Comparison of ENCODE assay signal across 8 mouse cellular contexts in genomic region chr16:17759813-17760321, GRCm38 (mm10). TPM values are rescaled to one million over a fixed set of nuclear protein-coding genes. Genes with fewer than 3 reads are reported as not detected.
DNase-seq lines count a peak whose midpoint lies in the region; ATAC-seq and TF ChIP-seq lines count a peak whose summit lies in the region.

No protein-coding gene starts in this region.

- H3K27ac ChIP-seq in embryonic facial prominence, embryonic 10.5 days (replicated peaks), result peak overlapping the region; percentile 93
- peak overlapping the region; percentile 79 for H3K27ac ChIP-seq in limb, embryonic 14.5 days (replicated peaks; ENCODE audit: low read depth, low read length)
- H3K27ac ChIP-seq in midbrain, embryonic 15.5 days, result peak overlapping the region; percentile 77
- peak overlapping the region; percentile 22; the same call in 1 of the 2 replicates for H3K27ac ChIP-seq in testis, adult 2 months (ENCODE audit: control insufficient read depth, insufficient read depth, low read depth, low read length)

- H3K79me2 ChIP-seq in C2C12 (ENCODE audit: control insufficient read depth, insufficient read depth), result peaks cover 33% of the 10 kb centered on the region

- peaks cover 25% of the 10 kb centered on the region for H3K79me3 ChIP-seq in C2C12 (ENCODE audit: low read depth)

- H3K4me3 ChIP-seq in C2C12 (ENCODE audit: insufficient read depth, poor library complexity, severe bottlenecking), result peak overlapping the region; percentile 23
- peak overlapping the region; percentile 82 for H3K4me3 ChIP-seq in embryonic facial prominence, embryonic 10.5 days
- peak overlapping the region; percentile 78 for H3K4me3 ChIP-seq in limb, embryonic 14.5 days (replicated peaks; ENCODE audit: low read length)
- H3K4me3 ChIP-seq in midbrain, embryonic 15.5 days, result peak overlapping the region; percentile 79
- H3K4me3 ChIP-seq in testis, adult 2 months (ENCODE audit: control insufficient read depth, low read depth, low read length), result peak overlapping the region; percentile 87

- peak; percentile 84 for DNase-seq in adrenal gland, adult 2 months
- peak; percentile 68 for DNase-seq in embryonic facial prominence, embryonic 10.5 days (ENCODE audit: low spot score)
- peak; percentile 38 for DNase-seq in heart, adult 8-10 months (ENCODE audit: low spot score)
- peak; percentile 58 for DNase-seq in kidney, adult 18-20 months
- DNase-seq in limb, embryonic 14.5 days (ENCODE audit: low spot score), result peak; percentile 27

- WGBS in embryonic facial prominence, embryonic 10.5 days, result 2% methylated on average over 54 of the region's 54 CpGs
- 3% methylated on average over 23 of the region's 54 CpGs for WGBS in limb, embryonic 14.5 days
- WGBS in midbrain, embryonic 15.5 days, result under 1% methylated on average over 54 of the region's 54 CpGs

- H3K9ac ChIP-seq in limb, embryonic 14.5 days (ENCODE audit: low read depth, low read length, severe bottlenecking), result peak overlapping the region; percentile 91
- H3K9ac ChIP-seq in midbrain, embryonic 15.5 days, result peak overlapping the region; percentile 93

- H3K4me1 ChIP-seq in embryonic facial prominence, embryonic 10.5 days, result peaks cover 33% of the 10 kb centered on the region
- peaks cover 22% of the 10 kb centered on the region for H3K4me1 ChIP-seq in limb, embryonic 14.5 days (ENCODE audit: control insufficient read depth, insufficient read depth, low read length)
- peaks cover 37% of the 10 kb centered on the region for H3K4me1 ChIP-seq in midbrain, embryonic 15.5 days
- H3K4me1 ChIP-seq in testis, adult 2 months (ENCODE audit: control insufficient read depth, insufficient read depth, low read length), result peaks cover 7% of the 10 kb centered on the region

- peak overlapping the region; percentile 63 for H3ac ChIP-seq in C2C12 (ENCODE audit: control insufficient read depth, insufficient read length, low read depth)

- peak overlapping the region; percentile 75 for H3K4me2 ChIP-seq in limb, embryonic 14.5 days (replicated peaks; ENCODE audit: low read depth, low read length, severe bottlenecking)
- peak overlapping the region; percentile 64 for H3K4me2 ChIP-seq in midbrain, embryonic 15.5 days

- no peaks in the 10 kb centered on the region for H3K9me3 ChIP-seq in embryonic facial prominence, embryonic 10.5 days
- no peaks in the 10 kb centered on the region for H3K9me3 ChIP-seq in limb, embryonic 14.5 days (ENCODE audit: control insufficient read depth, low read length)
- no peaks in the 10 kb centered on the region for H3K9me3 ChIP-seq in midbrain, embryonic 15.5 days

- H3K27me3 ChIP-seq in C2C12 (ENCODE audit: control insufficient read depth, insufficient read depth, insufficient read length), result no peaks in the 10 kb centered on the region
- H3K27me3 ChIP-seq in embryonic facial prominence, embryonic 10.5 days (replicated peaks; ENCODE audit: low read depth, poor library complexity, severe bottlenecking), result peaks cover 30% of the 10 kb centered on the region
- no peaks in the 10 kb centered on the region for H3K27me3 ChIP-seq in limb, embryonic 14.5 days (ENCODE audit: control insufficient read depth, insufficient read depth, low read length)
- no peaks in the 10 kb centered on the region for H3K27me3 ChIP-seq in midbrain, embryonic 15.5 days (replicated peaks)
- no peaks in the 10 kb centered on the region for H3K27me3 ChIP-seq in testis, adult 2 months (ENCODE audit: control insufficient read depth, insufficient read depth, low read length)

- no peak for TF ChIP-seq CTCF in C2C12 (IDR thresholded peaks at IDR 0.05; ENCODE audit: control insufficient read depth, insufficient read depth, insufficient read length)
- no peak for TF ChIP-seq CTCF in testis, adult 2 months (IDR thresholded peaks at IDR 0.05; ENCODE audit: control insufficient read depth, insufficient read depth, insufficient replicate concordance, low read depth, low read length)

- TF ChIP-seq POLR2A in limb, embryonic 14.5 days (IDR thresholded peaks at IDR 0.05; ENCODE audit: borderline replicate concordance, extremely low read depth, insufficient read depth, insufficient read length), result no peak
- TF ChIP-seq POLR2A in testis, adult 2 months (IDR thresholded peaks at IDR 0.05; ENCODE audit: control insufficient read depth, low read depth, low read length), result no peak

- no peaks in the 10 kb centered on the region for H3K36me3 ChIP-seq in C2C12 (ENCODE audit: control insufficient read depth, insufficient read depth)
- peaks cover 33% of the 10 kb centered on the region for H3K36me3 ChIP-seq in embryonic facial prominence, embryonic 10.5 days (replicated peaks)
- H3K36me3 ChIP-seq in limb, embryonic 14.5 days (ENCODE audit: control insufficient read depth, insufficient read depth, low read length), result peaks cover 15% of the 10 kb centered on the region
- H3K36me3 ChIP-seq in midbrain, embryonic 15.5 days (replicated peaks), result no peaks in the 10 kb centered on the region; the same call in 1 of the 2 replicates
- H3K36me3 ChIP-seq in testis, adult 2 months (ENCODE audit: control insufficient read depth, insufficient read depth, low read length), result no peaks in the 10 kb centered on the region

- peak; percentile 50 for ATAC-seq in limb, embryonic 14.5 days (ENCODE audit: low FRiP score, low read depth)
- peak; percentile 73 for ATAC-seq in midbrain, embryonic 15.5 days (replicated peaks)

TF ChIP-seq in C2C12, 6 proteins besides CTCF, POLR2A, EP300 and RAD21:
- TF ChIP-seq CEBPB (IDR thresholded peaks at IDR 0.05; ENCODE audit: low read depth) (no peak), MYOG (IDR thresholded peaks at IDR 0.05; ENCODE audit: control insufficient read depth, extremely low read depth, insufficient read length) (no peak), MYOD1 (IDR thresholded peaks at IDR 0.05; ENCODE audit: control insufficient read depth, insufficient read length, low read depth) (no peak), USF1 (IDR thresholded peaks at IDR 0.05; ENCODE audit: low read depth) (no peak), FOSL1 (IDR thresholded peaks at IDR 0.05; ENCODE audit: insufficient read depth, low read length, poor library complexity, severe bottlenecking) (no peak), MAX (IDR thresholded peaks at IDR 0.05) (no peak)

RNA-seq across cellular contexts. Expression of gene Klhl22, which starts 0.4 kb away (rescaled TPM):
- polyA plus RNA-seq in C2C12 (2012; fragmentation: generic; extraction: Trizol), result 83.6 TPM
- total RNA-seq in adrenal gland, adult 2 months (2021), result 10 to 100 TPM; 45.5 to 49.8 TPM
- polyA plus RNA-seq in adrenal gland, adult 2 months (2012; rRNA removed), result 55.3 and 68.2 TPM in 2 replicates
- polyA plus RNA-seq in embryonic facial prominence, embryonic 10.5 days (2016; fragmentation: Nextera tagmentation; extraction: Ambion mirVana), result 64.9 and 72.8 TPM in 2 replicates
- 10 to 100 TPM; 18.8 to 23.0 (median 19.4) TPM for total RNA-seq in heart, adult 8-10 months (2022)
- 124 and 176 TPM in 2 replicates for polyA plus RNA-seq in limb, embryonic 14.5 days (2012; rRNA removed)
- 87.2 and 101 TPM in 2 replicates for polyA plus RNA-seq in limb, embryonic 14.5 days (2014; fragmentation: Nextera tagmentation; extraction: Ambion mirVana)
- 93.2 and 93.4 TPM in 2 replicates for polyA plus RNA-seq in midbrain, embryonic 15.5 days (2015; fragmentation: Nextera tagmentation; extraction: Ambion mirVana)
- polyA plus RNA-seq in testis, adult 2 months (2012; rRNA removed), result 9.1 and 9.4 TPM in 2 replicates

RNA-seq across cellular contexts. Expression of gene Med15, which starts 27.2 kb away (rescaled TPM):
- 45.9 TPM for polyA plus RNA-seq in C2C12 (2012; fragmentation: generic; extraction: Trizol)
- total RNA-seq in adrenal gland, adult 2 months (2021), result 10 to 100 TPM; 53.9 to 65.4 TPM
- polyA plus RNA-seq in adrenal gland, adult 2 months (2012; rRNA removed), result 138 and 157 TPM in 2 replicates
- 50.3 and 50.5 TPM in 2 replicates for polyA plus RNA-seq in embryonic facial prominence, embryonic 10.5 days (2016; fragmentation: Nextera tagmentation; extraction: Ambion mirVana)
- 10 to 100 TPM; 22.3 to 27.2 (median 23.0) TPM for total RNA-seq in heart, adult 8-10 months (2022)
- polyA plus RNA-seq in limb, embryonic 14.5 days (2012; rRNA removed), result 84.6 and 121 TPM in 2 replicates
- polyA plus RNA-seq in limb, embryonic 14.5 days (2014; fragmentation: Nextera tagmentation; extraction: Ambion mirVana), result 41.6 and 44.0 TPM in 2 replicates
- polyA plus RNA-seq in midbrain, embryonic 15.5 days (2015; fragmentation: Nextera tagmentation; extraction: Ambion mirVana), result 53.2 and 59.4 TPM in 2 replicates
- 86.1 and 95.2 TPM in 2 replicates for polyA plus RNA-seq in testis, adult 2 months (2012; rRNA removed)

RNA-seq across cellular contexts. Expression of gene Scarf2, which starts 37.2 kb away (rescaled TPM):
- polyA plus RNA-seq in C2C12 (2012; fragmentation: generic; extraction: Trizol), result 38.5 TPM
- total RNA-seq in adrenal gland, adult 2 months (2021), result 10 to 100 TPM in 1 of 2 experiments, 1 to 10 TPM in 1; 8.4 to 15.9 TPM
- polyA plus RNA-seq in adrenal gland, adult 2 months (2012; rRNA removed), result 61.7 and 75.1 TPM in 2 replicates
- polyA plus RNA-seq in embryonic facial prominence, embryonic 10.5 days (2016; fragmentation: Nextera tagmentation; extraction: Ambion mirVana), result 9.3 and 10.5 TPM in 2 replicates
- 1 to 10 TPM; 3.3 to 5.2 (median 4.4) TPM for total RNA-seq in heart, adult 8-10 months (2022)
- 232 and 360 TPM in 2 replicates for polyA plus RNA-seq in limb, embryonic 14.5 days (2012; rRNA removed)
- 51.3 and 64.9 TPM in 2 replicates for polyA plus RNA-seq in limb, embryonic 14.5 days (2014; fragmentation: Nextera tagmentation; extraction: Ambion mirVana)
- polyA plus RNA-seq in midbrain, embryonic 15.5 days (2015; fragmentation: Nextera tagmentation; extraction: Ambion mirVana), result 1.7 and 2.6 TPM in 2 replicates
- polyA plus RNA-seq in testis, adult 2 months (2012; rRNA removed), result 4.1 and 5.6 TPM in 2 replicates

Comparison
In these comparisons a context has a peak if more than half of its experiments do, and no peak if none do; other contexts are left out.
1. Peak in every context shown above with its lines: DNase-seq, ATAC-seq, H3K4me3 ChIP-seq and H3K27ac ChIP-seq.
2. H3K4me3 ChIP-seq: peak in every context shown above with its lines; median percentile 87 in testis, adult 2 months; 82 in embryonic facial prominence, embryonic 10.5 days; 79 in midbrain, embryonic 15.5 days; 78 in limb, embryonic 14.5 days; 23 in C2C12.
3. DNase-seq: peak in every context shown above with its lines; median percentile 84 in adrenal gland, adult 2 months; 68 in embryonic facial prominence, embryonic 10.5 days; 58 in kidney, adult 18-20 months; 38 in heart, adult 8-10 months; 27 in limb, embryonic 14.5 days.
4. H3K27ac ChIP-seq: peak in every context shown above with its lines; median percentile 93 in embryonic facial prominence, embryonic 10.5 days; 79 in limb, embryonic 14.5 days; 77 in midbrain, embryonic 15.5 days; 22 in testis, adult 2 months.